Mouse (Mus musculus) limb, embryonic 14.5 days (tissue): ENCODE data around the gene Nr4a3. TPM values are rescaled to one million over a fixed set of nuclear protein-coding genes. Genes with fewer than 3 reads are reported as not detected.

Source experiments
- ATAC-seq: fragments of 200-750 bp; cut with Nextera tagmentation; 2 replicates; pipeline ENCODE4 v1.8.0; 2017; ENCODE audit warnings: low read depth, moderate number of reproducible peaks, moderate TSS enrichment; ENCODE audit not compliant: low FRiP score
- DNase-seq: peaks from one replicate; pipeline ENCODE4 v3.0.0-alpha.2; 2015; ENCODE audit warnings: low spot score
- H3K27ac ChIP-seq: fragments of 300-500 bp; sonication (generic); replicated peaks from 2 replicates; pipeline ENCODE4 v1.5.1; 2014; ENCODE audit warnings: low read depth, mild to moderate bottlenecking, low read length, moderate library complexity, mixed read lengths
- H3K27me3 ChIP-seq: fragments of 300-500 bp; sonication (generic); 2 replicates; pipeline ENCODE4 v1.6.1; 2014; ENCODE audit warnings: low read length, mixed read lengths; ENCODE audit not compliant: control insufficient read depth, insufficient read depth
- H3K36me3 ChIP-seq: fragments of 300-500 bp; sonication (generic); 2 replicates; pipeline ENCODE4 v1.6.1; 2014; ENCODE audit warnings: mild to moderate bottlenecking, low read length, moderate library complexity, mixed read lengths; ENCODE audit not compliant: control insufficient read depth, insufficient read depth
- H3K4me1 ChIP-seq: fragments of 300-500 bp; sonication (generic); 2 replicates; pipeline ENCODE4 v1.6.1; 2014; ENCODE audit warnings: antibody characterized with exemption, low read length, mixed read lengths; ENCODE audit not compliant: control insufficient read depth, insufficient read depth
- H3K4me2 ChIP-seq: fragments of 300-500 bp; sonication (generic); replicated peaks from 2 replicates; pipeline ENCODE4 v1.6.1; 2014; ENCODE audit warnings: low read depth, mild to moderate bottlenecking, low read length, moderate library complexity; ENCODE audit not compliant: severe bottlenecking
- H3K4me3 ChIP-seq: fragments of 300-500 bp; sonication (generic); replicated peaks from 2 replicates; pipeline ENCODE4 v1.5.1; 2014; ENCODE audit warnings: low read length
- H3K9ac ChIP-seq: fragments of 300-500 bp; sonication (generic); 2 replicates; pipeline ENCODE4 v1.6.1; 2014; ENCODE audit warnings: mild to moderate bottlenecking, low read depth, low read length, moderate library complexity; ENCODE audit not compliant: severe bottlenecking
- H3K9me3 ChIP-seq: fragments of 300-500 bp; sonication (generic); 2 replicates; pipeline ENCODE4 v1.6.1; 2016; ENCODE audit warnings: low read length; ENCODE audit not compliant: control insufficient read depth
- POLR2A ChIP-seq: fragments of 200-500 bp; IDR thresholded peaks from 2 replicates; pipeline ENCODE4 v1.8.0; 2012; ENCODE audit warnings: inconsistent platforms, mild to moderate bottlenecking, moderate library complexity, borderline replicate concordance; ENCODE audit not compliant: insufficient read depth, insufficient read length; ENCODE audit errors: extremely low read depth
- WGBS: fragments of 180-500 bp; shearing (Covaris S2); extraction: QIAGEN DNeasy Blood & Tissue Kit; methylation state at CpG from one replicate; pipeline ENCODE4 v1.1.7; 2014; 5-methylcytosine and 5-hydroxymethylcytosine counted together
- polyA plus RNA-seq, 2 experiments: library from polyadenylated mRNA; depleted of rRNA in 1 of 2; stranded (reverse) in 1 of 2; unstranded in 1 of 2; fragments of >200 nt; fragmentation: Nextera tagmentation in 1 of 2; extraction: Ambion mirVana in 1 of 2; gene quantifications; 2 replicates each; pipeline versions ENCODE4 v1.2.1 to v1.2.3; 2012 to 2014

The Nr4a3 gene
- polyA plus RNA-seq, 2 experiments: 0.44 to 0.79 TPM

GRCm38 (mm10) chr4:48042786-48043701 lies 1.9 kb upstream of the Nr4a3 start:
- ATAC-seq (peak; percentile 89), DNase-seq (peak; percentile 95)
- no peaks in the 10 kb centered on the region for H3K36me3 ChIP-seq
- under 1% methylated on average over 54 of the region's 105 CpGs for WGBS
- peaks cover 23% of the 10 kb centered on the region for H3K27me3 ChIP-seq
- peak overlapping the region; percentile 97 for H3K4me2 ChIP-seq
- no peaks in the 10 kb centered on the region for H3K9me3 ChIP-seq
- peak; percentile 74; the same call in 1 of the 2 replicates for TF ChIP-seq POLR2A
- H3K27ac ChIP-seq: peak overlapping the region; percentile 97
- H3K4me1 ChIP-seq: peaks cover 30% of the 10 kb centered on the region
- H3K9ac ChIP-seq: peak overlapping the region; percentile 73
- H3K4me3 ChIP-seq: peak overlapping the region; percentile 59

GRCm38 (mm10) chr4:48044141-48044490 lies 837 bp upstream of the Nr4a3 start:
- peak overlapping the region; percentile 41; the same call in 1 of the 2 replicates for H3K27ac ChIP-seq
- ATAC-seq: no peak

GRCm38 (mm10) chr4:48045281-48045720 lies 348 bp downstream of the Nr4a3 start:
- Histone ChIP-seq H3K9me3 (no peaks in the 10 kb centered on the region), H3K27me3 (peaks cover 46% of the 10 kb centered on the region), H3K9ac (peak overlapping the region; percentile 56), H3K36me3 (no peaks in the 10 kb centered on the region), H3K4me1 (peaks cover 30% of the 10 kb centered on the region), H3K27ac (0 out of 2 replicates have a peak overlapping the region, but pooled peaks have one; percentile 41), H3K4me3 (peak overlapping the region; percentile 59), H3K4me2 (peak overlapping the region; percentile 97)
- DNase-seq: no peak
- WGBS: 3% methylated on average over 41 of the region's 42 CpGs
- TF ChIP-seq POLR2A: no peak
- no peak for ATAC-seq

More at GRCm38 (mm10) chr4:48044141-48044490, 837 bp upstream of the Nr4a3 start:
- peak overlapping the region; percentile 16; the same call in 1 of the 2 replicates for H3K9ac ChIP-seq
- peak overlapping the region; percentile 97 for H3K4me2 ChIP-seq
- no peaks in the 10 kb centered on the region for H3K9me3 ChIP-seq
- peak; percentile 54 for DNase-seq
- H3K27me3 ChIP-seq: peaks cover 34% of the 10 kb centered on the region
- H3K36me3 ChIP-seq: no peaks in the 10 kb centered on the region
- TF ChIP-seq POLR2A: no peak
- peak overlapping the region; percentile 59 for H3K4me3 ChIP-seq
- H3K4me1 ChIP-seq: peaks cover 30% of the 10 kb centered on the region
- WGBS: 1% methylated on average over 11 of the region's 11 CpGs

- under 1% methylated on average over 39 of the region's 39 CpGs for WGBS
- TF ChIP-seq POLR2A: no peak
- Histone ChIP-seq H3K27ac (no peak overlapping the region), H3K27me3 (peaks cover 51% of the 10 kb centered on the region), H3K4me1 (peaks cover 30% of the 10 kb centered on the region), H3K4me2 (peak overlapping the region; percentile 97), H3K9ac (peak overlapping the region; percentile 56), H3K36me3 (no peaks in the 10 kb centered on the region), H3K9me3 (no peaks in the 10 kb centered on the region), H3K4me3 (peak overlapping the region; percentile 59)
- DNase-seq: peak; percentile 50
- no peak for ATAC-seq
Measured at GRCm38 (mm10) chr4:48045721-48046460, 938 bp downstream of the Nr4a3 start.

GRCm38 (mm10) chr4:48046461-48046901 lies 1.5 kb downstream of the Nr4a3 start:
- ATAC-seq: no peak
- no peak for DNase-seq

More at GRCm38 (mm10) chr4:48046461-48046901, 1.5 kb downstream of the Nr4a3 start:
- Histone ChIP-seq H3K27ac (no peak overlapping the region), H3K9me3 (no peaks in the 10 kb centered on the region), H3K4me2 (peak overlapping the region; percentile 97), H3K9ac (peak overlapping the region; percentile 56; the same call in 1 of the 2 replicates), H3K4me1 (peaks cover 31% of the 10 kb centered on the region), H3K36me3 (no peaks in the 10 kb centered on the region), H3K4me3 (peak overlapping the region; percentile 59), H3K27me3 (peaks cover 57% of the 10 kb centered on the region)
- TF ChIP-seq POLR2A: no peak
- under 1% methylated on average over 20 of the region's 20 CpGs for WGBS
